Mouse (Mus musculus) olfactory bulb, adult 2 months (tissue): ENCODE measurements at regions not wholly inside any gene's neighbourhood (a gene's known extent, or its start where the extent isn't known, plus 50 kb on each side); places are given as distances from the start of the nearest gene placed in this dataset.

Experiments
- CTCF ChIP-seq: fragments of 200-500 bp; IDR thresholded peaks from 2 replicates; pipeline ENCODE4 v1.5.1; 2012; ENCODE audit warnings: low read depth, mild to moderate bottlenecking, low read length, moderate library complexity; ENCODE audit not compliant: insufficient read depth
- POLR2A ChIP-seq: fragments of 200-500 bp; IDR thresholded peaks from 2 replicates; pipeline ENCODE4 v1.6.1; 2012; ENCODE audit warnings: mild to moderate bottlenecking, low read depth, low read length, moderate library complexity; ENCODE audit not compliant: insufficient read depth

DNA sequence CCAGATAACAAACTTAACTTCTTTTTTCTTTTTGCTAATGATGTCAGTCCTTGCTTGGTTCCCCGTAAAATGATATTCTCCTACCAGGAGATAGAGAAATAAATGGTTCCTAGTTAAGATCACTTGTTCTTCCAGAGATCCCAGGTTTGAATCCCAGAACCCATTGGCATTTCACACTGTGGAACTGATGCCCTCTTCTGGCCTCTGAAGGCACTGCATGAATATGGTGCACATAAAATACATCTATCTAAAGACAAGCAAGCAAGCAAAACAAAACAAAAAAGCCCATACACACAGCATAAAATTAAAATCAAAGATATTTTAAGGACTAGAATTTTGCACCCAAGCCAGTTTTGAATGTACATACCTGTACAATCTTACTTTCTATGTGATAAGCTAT lies 162.5 kb downstream of the 1700010I14Rik start:
- TF ChIP-seq POLR2A = no peak
- no peak for TF ChIP-seq CTCF
